Mouse (Mus musculus) effector memory CD4-positive, alpha-beta T cell, adult 5 months (primary cell): Measurements from ENCODE around the gene Wdr13. TPM values are rescaled to one million over a fixed set of nuclear protein-coding genes. Genes with fewer than 3 reads are reported as not detected.

Experiments used
- polyA plus RNA-seq: library from polyadenylated mRNA; unstranded; fragments of 100-300 nt; shearing (Covaris generic); gene quantifications from one replicate; pipeline ENCODE4 v1.2.1, GENCODE M21; 2017

Wdr13 gene
- polyA plus RNA-seq: 19.5 TPM

GRCm38 (mm10) chrX:8132017-8132976 is at the start of gene Wdr13:
TSS of gene Wdr13 (minus strand) at chrX:8132892.

GRCm38 (mm10) chrX:8175504-8176385 is 43.1 kb upstream of the Wdr13 start, which contains the start of gene Tbc1d25:
TSS of gene Tbc1d25 (minus strand) at chrX:8176181.

DNA sequence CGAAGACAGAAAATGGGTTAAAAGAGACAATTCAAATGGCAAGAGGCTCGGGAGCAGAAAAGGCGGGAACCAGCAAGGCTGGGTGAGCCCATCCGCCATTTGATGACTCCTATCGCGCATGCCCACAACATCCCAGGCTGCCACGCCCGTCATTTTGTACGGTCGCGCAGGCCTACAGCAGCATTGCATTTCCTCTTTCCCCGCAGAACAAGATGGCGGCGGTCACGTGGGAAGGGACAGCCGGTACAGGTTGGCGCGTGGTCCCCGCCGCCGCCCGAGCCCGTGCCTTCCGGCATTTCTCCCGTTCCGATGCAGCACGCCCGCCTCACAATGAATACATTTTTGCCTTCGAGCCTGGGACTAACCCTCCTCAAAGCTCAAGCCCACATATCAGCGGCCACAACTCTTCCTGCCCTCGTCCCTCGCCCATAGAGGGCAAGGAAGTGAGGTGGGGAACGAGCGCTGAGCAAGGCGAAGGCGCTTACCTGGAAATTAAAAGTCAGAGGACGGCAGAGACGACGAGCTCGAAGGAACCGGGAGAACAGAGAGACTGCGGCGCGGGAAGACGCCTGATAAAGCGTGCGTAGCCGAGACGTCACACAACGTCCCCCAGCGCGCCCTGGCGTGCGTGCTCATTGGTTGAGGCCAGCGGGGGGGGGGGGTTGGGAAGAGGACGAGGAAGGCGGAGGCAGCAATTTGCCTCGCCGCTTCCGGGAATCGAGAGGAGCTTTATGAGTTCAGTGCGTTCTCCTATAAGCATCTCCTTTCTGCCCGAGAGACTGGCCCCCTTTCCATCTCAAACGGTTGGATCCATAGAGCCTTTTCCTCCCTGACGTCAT is 12.7 kb upstream of the Wdr13 start, which contains the start of gene Rbm3:
Gene Rbm3, minus strand, starts transcription at position 728 of the 839 bp plus-strand sequence.

DNA sequence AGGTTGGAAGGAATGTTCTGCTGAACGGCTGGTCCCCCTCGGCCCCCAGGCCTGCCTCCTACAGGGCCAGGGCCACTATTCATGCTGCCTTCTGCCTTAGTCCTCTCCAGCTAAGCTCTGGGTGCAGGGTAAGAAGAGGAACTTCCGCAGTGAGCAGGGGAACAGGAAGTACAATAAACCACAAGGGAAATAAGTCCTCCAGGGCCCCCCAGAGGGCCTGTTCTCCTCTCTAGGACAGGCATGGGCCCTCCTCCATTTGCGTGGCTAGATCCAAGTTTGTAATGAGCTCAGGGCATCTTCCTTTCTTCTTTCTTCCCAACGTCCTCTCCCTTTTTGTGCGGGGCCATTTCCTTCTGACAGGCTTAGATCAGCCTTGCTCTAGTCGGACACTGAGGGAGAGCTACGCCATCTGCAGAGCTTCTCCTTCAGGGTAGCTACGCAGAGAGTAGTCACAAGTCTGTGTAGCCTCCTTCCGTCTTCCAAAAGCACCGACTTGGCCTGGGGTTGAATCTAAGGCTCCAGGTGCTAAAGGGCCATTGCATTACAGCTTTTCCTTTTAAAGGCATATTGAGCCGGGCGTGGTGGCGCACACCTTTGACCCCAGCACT is 42.2 kb downstream of the Wdr13 start, which contains the start of gene Was:
Gene Was, minus strand, starts transcription at position 153 of the 608 bp plus-strand sequence.

GRCm38 (mm10) chrX:8074430-8075014 is 58.2 kb downstream of the Wdr13 start, which contains the start of gene Suv39h1:
TSS of gene Suv39h1 (minus strand) at chrX:8074760.

Other genes starting within 250 kb of the Wdr13 start
- gene Slc35a2, start 248.9 kb downstream of the Wdr13 start, polyA plus RNA-seq: 38.7 TPM
- 170 TPM for gene Pqbp1, start 233.6 kb downstream of the Wdr13 start, polyA plus RNA-seq
- 101 TPM for gene Timm17b, start 233.5 kb downstream of the Wdr13 start, polyA plus RNA-seq
- gene Gm10491, start 225.1 kb downstream of the Wdr13 start, polyA plus RNA-seq: not detected
- gene Gm10490, start 223.3 kb downstream of the Wdr13 start, polyA plus RNA-seq: not detected
- gene Pcsk1n, start 213.1 kb downstream of the Wdr13 start, polyA plus RNA-seq: not detected
- not detected for gene Eras, start 204.3 kb downstream of the Wdr13 start, polyA plus RNA-seq
- 12.9 TPM for gene Hdac6, start 185.0 kb downstream of the Wdr13 start, polyA plus RNA-seq
- not detected for gene Gata1, start 154.8 kb downstream of the Wdr13 start, polyA plus RNA-seq
- gene Glod5, start 114.4 kb downstream of the Wdr13 start, polyA plus RNA-seq: not detected
- gene Suv39h1, start 58.1 kb downstream of the Wdr13 start, polyA plus RNA-seq: 22.0 TPM
- 51.5 TPM for gene Was, start 42.4 kb downstream of the Wdr13 start, polyA plus RNA-seq
- gene Rbm3, start 13.0 kb upstream of the Wdr13 start, polyA plus RNA-seq: 967 TPM
- 31.8 TPM for gene Tbc1d25, start 43.3 kb upstream of the Wdr13 start, polyA plus RNA-seq
- gene Ebp, start 60.6 kb upstream of the Wdr13 start, polyA plus RNA-seq: 55.6 TPM
- gene Porcn, start 73.6 kb upstream of the Wdr13 start, polyA plus RNA-seq: not detected
- 13.9 TPM for gene Ftsj1, start 119.5 kb upstream of the Wdr13 start, polyA plus RNA-seq
- gene Slc38a5, start 138.2 kb upstream of the Wdr13 start, polyA plus RNA-seq: not detected
- gene Ssxb10, start 194.5 kb upstream of the Wdr13 start, polyA plus RNA-seq: not detected
- not detected for gene Ssxb9, start 234.1 kb upstream of the Wdr13 start, polyA plus RNA-seq